Mouse (Mus musculus) CH12.LX (cell line): ENCODE data around the gene Clasrp. TPM values are rescaled to one million over a fixed set of nuclear protein-coding genes. Genes with fewer than 3 reads are reported as not detected.

ENCODE experiments used
- DNase-seq: peaks from one replicate; pipeline ENCODE4 v3.0.0-alpha.2; 2013; ENCODE audit errors: extremely low read depth
- H3K27ac ChIP-seq: 2 replicates; pipeline ENCODE4 v1.5.1; 2012; ENCODE audit warnings: low read depth, mild to moderate bottlenecking, control low read depth, moderate library complexity; ENCODE audit not compliant: insufficient read depth
- H3K27me3 ChIP-seq: replicated peaks from 2 replicates; pipeline ENCODE3; 2012; ENCODE audit warnings: inconsistent platforms
- H3K36me3 ChIP-seq, 2 experiments: replicated peaks in 1 of 2; 2 replicates each; pipeline versions ENCODE3 to v1.6.1; 2012; ENCODE audit warnings: inconsistent platforms in 1 of 2, low read length in 1 of 2, mild to moderate bottlenecking in 1 of 2, mixed read lengths in 1 of 2, moderate library complexity in 1 of 2; ENCODE audit not compliant: control insufficient read depth in 1 of 2, insufficient read depth in 1 of 2
- H3K4me1 ChIP-seq, 2 experiments: 2 replicates each; pipeline ENCODE4 v1.6.1; 2012; ENCODE audit warnings: inconsistent platforms in 1 of 2, moderate library complexity in 1 of 2; ENCODE audit not compliant: insufficient read depth in 2 of 2, control insufficient read depth in 1 of 2
- H3K4me2 ChIP-seq: 2 replicates; pipeline ENCODE4 v1.6.1; 2012; ENCODE audit warnings: low read depth, mild to moderate bottlenecking, control low read depth; ENCODE audit not compliant: poor library complexity, insufficient read depth, severe bottlenecking
- H3K4me3 ChIP-seq, 3 experiments: fragments of 150-350 bp in 1 of 3; sonication (generic) in 1 of 3; replicated peaks in 1 of 3; 2 replicates each; pipeline versions ENCODE3 to v1.5.1; 2011 to 2012; ENCODE audit warnings: low read depth in 2 of 3, low read length in 2 of 3, mild to moderate bottlenecking in 2 of 3, moderate library complexity in 2 of 3, control low read depth in 1 of 3, improper control_type of control experiment in 1 of 3, inconsistent platforms in 1 of 3, mixed read lengths in 1 of 3; ENCODE audit not compliant: poor library complexity in 1 of 3
- H3K79me2 ChIP-seq: replicated peaks from 2 replicates; pipeline ENCODE4 v1.6.1; 2012; ENCODE audit warnings: mild to moderate bottlenecking, moderate library complexity; ENCODE audit not compliant: control insufficient read depth, poor library complexity, insufficient read depth, severe bottlenecking; ENCODE audit errors: extremely low read depth
- H3K9ac ChIP-seq: 2 replicates; pipeline ENCODE4 v1.6.1; 2012; ENCODE audit warnings: low read depth, mild to moderate bottlenecking, control low read depth, moderate library complexity; ENCODE audit not compliant: insufficient read depth
- H3K9me3 ChIP-seq: replicated peaks from 2 replicates; pipeline ENCODE3; 2012; ENCODE audit warnings: low read length, inconsistent platforms, mixed read lengths
- BHLHE40 ChIP-seq: IDR thresholded peaks from 2 replicates; pipeline ENCODE4 v1.6.1; 2011; ENCODE audit warnings: mild to moderate bottlenecking, low read depth, low read length, improper control_type of control experiment
- CHD2 ChIP-seq: IDR thresholded peaks from 2 replicates; pipeline ENCODE4 v1.6.1; 2011; ENCODE audit warnings: low read length, improper control_type of control experiment
- CTCF ChIP-seq, 2 experiments: IDR thresholded peaks in 1 of 2; conservative IDR thresholded peaks in 1 of 2; 2 replicates each; pipeline ENCODE4 v1.5.1; 2011 to 2012; ENCODE audit warnings: low read depth in 2 of 2, low read length in 2 of 2, improper control_type of control experiment in 1 of 2, inconsistent platforms in 1 of 2, mild to moderate bottlenecking in 1 of 2, moderate library complexity in 1 of 2
- E2F4 ChIP-seq: IDR thresholded peaks from 2 replicates; pipeline ENCODE4 v1.6.1; 2011; ENCODE audit warnings: low read depth, low read length, improper control_type of control experiment; ENCODE audit not compliant: insufficient replicate concordance
- ELF1 ChIP-seq: IDR thresholded peaks from 2 replicates; pipeline ENCODE4 v1.6.1; 2014; ENCODE audit warnings: low read depth, mild to moderate bottlenecking, inconsistent platforms, low read length, improper control_type of control experiment
- EP300 ChIP-seq: IDR thresholded peaks from 2 replicates; pipeline ENCODE4 v1.6.1; 2011; ENCODE audit warnings: low read length, improper control_type of control experiment
- ETS1 ChIP-seq: conservative IDR thresholded peaks from 2 replicates; pipeline ENCODE4 v1.6.1; 2012; ENCODE audit warnings: low read depth, mild to moderate bottlenecking, inconsistent platforms, low read length, improper control_type of control experiment, moderate library complexity
- GABPA ChIP-seq: IDR thresholded peaks from 2 replicates; pipeline ENCODE4 v1.6.1; 2012; ENCODE audit warnings: low read depth, low read length, improper control_type of control experiment, inconsistent platforms; ENCODE audit not compliant: insufficient replicate concordance
- IRF4 ChIP-seq: IDR thresholded peaks from 2 replicates; pipeline ENCODE4 v1.6.1; 2014; ENCODE audit warnings: low read depth, mild to moderate bottlenecking, inconsistent platforms, low read length, improper control_type of control experiment
- JUN ChIP-seq: IDR thresholded peaks from 2 replicates; pipeline ENCODE4 v1.6.1; 2011; ENCODE audit warnings: low read depth, mild to moderate bottlenecking, low read length, improper control_type of control experiment, moderate library complexity; ENCODE audit not compliant: insufficient read depth
- KAT2A ChIP-seq: IDR thresholded peaks from 2 replicates; pipeline ENCODE4 v1.6.1; 2012; ENCODE audit warnings: low read length, improper control_type of control experiment, inconsistent platforms; ENCODE audit not compliant: insufficient replicate concordance
- MAFK ChIP-seq: IDR thresholded peaks from 2 replicates; pipeline ENCODE4 v1.6.1; 2011; ENCODE audit warnings: low read length, improper control_type of control experiment; ENCODE audit not compliant: insufficient replicate concordance
- MEF2A ChIP-seq: IDR thresholded peaks from 2 replicates; pipeline ENCODE4 v1.6.1; 2014; ENCODE audit warnings: low read depth, mild to moderate bottlenecking, inconsistent platforms, low read length, improper control_type of control experiment, borderline replicate concordance
- MYC ChIP-seq: IDR thresholded peaks from 2 replicates; pipeline ENCODE4 v1.6.1; 2011; ENCODE audit warnings: low read depth, mild to moderate bottlenecking, improper control_type of control experiment, low read length
- POLR2A ChIP-seq: IDR thresholded peaks from 2 replicates; pipeline ENCODE4 v1.6.1; 2011; ENCODE audit warnings: low read depth, mild to moderate bottlenecking, improper control_type of control experiment, low read length
- POLR2AphosphoS2 ChIP-seq: IDR thresholded peaks from 2 replicates; pipeline ENCODE4 v1.6.1; 2011; ENCODE audit warnings: low read depth, low read length, improper control_type of control experiment
- RAD21 ChIP-seq: IDR thresholded peaks from 2 replicates; pipeline ENCODE4 v1.6.1; 2011; ENCODE audit warnings: low read depth, mild to moderate bottlenecking, low read length, improper control_type of control experiment, moderate library complexity
- SIN3A ChIP-seq: IDR thresholded peaks from 2 replicates; pipeline ENCODE4 v1.6.1; 2012; ENCODE audit warnings: low read length, improper control_type of control experiment, inconsistent platforms
- SMC3 ChIP-seq: IDR thresholded peaks from 2 replicates; pipeline ENCODE4 v1.6.1; 2011; ENCODE audit warnings: low read depth, low read length, improper control_type of control experiment
- TBP ChIP-seq: conservative IDR thresholded peaks from 2 replicates; pipeline ENCODE4 v1.6.1; 2011; ENCODE audit warnings: low read depth, low read length, improper control_type of control experiment
- UBTF ChIP-seq: IDR thresholded peaks from 2 replicates; pipeline ENCODE4 v1.6.1; 2012; ENCODE audit warnings: low read depth, mild to moderate bottlenecking, inconsistent platforms, low read length, improper control_type of control experiment, moderate library complexity
- USF1 ChIP-seq: IDR thresholded peaks from 2 replicates; pipeline ENCODE4 v1.6.1; 2014; ENCODE audit warnings: low read depth, mild to moderate bottlenecking, inconsistent platforms, low read length, improper control_type of control experiment
- ZMIZ1 ChIP-seq: IDR thresholded peaks from 2 replicates; pipeline ENCODE4 v1.6.1; 2012; ENCODE audit warnings: low read depth, mild to moderate bottlenecking, inconsistent platforms, low read length, improper control_type of control experiment
- dilution Hi-C: fragments of 300-500 bp; cut with MboI; formaldehyde crosslinking; loops from 2 replicates; pipeline ENCODE4 v1.14.3; 2020; ENCODE audit warnings: low sequenced_read_pairs; ENCODE audit not compliant: extremely low pct_unique_long_range_greater_than_20kb, extremely low pct_ligation_motif_present
- in situ Hi-C: fragments of 300-500 bp; cut with MboI; formaldehyde crosslinking; loops from 3 replicates; pipeline ENCODE4 v1.14.3; 2019; ENCODE audit warnings: low sequenced_read_pairs, low pct_ligation_motif_present, low pct_unique_long_range_greater_than_20kb, mixed read lengths
- polyA plus RNA-seq: library from polyadenylated mRNA; unstranded; fragments of >175 nt; gene quantifications from 2 replicates; pipeline ENCODE4 v1.2.1, GENCODE M21; 2012; ENCODE audit warnings: low read depth; ENCODE audit not compliant: insufficient read length
- total RNA-seq, 2 experiments: library from RNA; depleted of rRNA; stranded (reverse); fragments of 300-350 nt in 1 of 2; fragments of >200 nt in 1 of 2; gene quantifications; 2 replicates each; pipeline ENCODE4 v1.2.3; 2012 to 2014

Gene Clasrp
- total and polyA plus RNA-seq, 3 experiments, result 14.5 to 59.4 (median 45.4) TPM

DNA sequence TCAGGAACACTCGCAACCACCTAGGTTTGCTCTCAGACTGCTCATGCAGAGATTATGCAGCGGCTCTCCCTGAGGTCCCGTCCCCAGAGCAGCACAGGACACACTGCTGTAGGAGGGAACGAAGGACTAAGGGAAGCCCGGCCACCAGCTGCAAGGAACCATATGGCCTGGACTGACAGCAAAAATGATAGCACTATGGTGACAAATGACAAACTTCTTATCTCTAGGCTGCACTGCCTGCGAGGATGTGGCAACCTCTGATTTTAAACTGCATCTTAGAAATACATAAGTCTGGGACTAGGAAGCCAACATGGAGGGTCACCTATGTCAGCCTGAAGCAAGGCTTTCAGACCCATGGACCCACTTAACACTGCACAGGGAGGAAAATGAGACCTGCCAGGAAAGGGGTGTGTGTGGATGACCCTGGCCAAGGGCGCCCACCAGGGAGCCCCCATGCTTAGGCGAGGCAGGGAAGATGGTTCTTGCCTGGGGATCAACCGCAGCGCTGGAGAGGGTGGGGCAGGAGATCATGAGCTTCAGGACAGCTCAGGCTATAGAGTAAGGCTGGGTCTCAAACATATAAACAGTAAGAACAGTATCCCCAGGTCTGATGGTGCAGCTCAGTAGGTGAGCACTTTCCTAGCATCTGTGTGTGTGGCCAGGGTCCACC is 11.1 kb downstream of the Clasrp start:
- no peak overlapping the region for H3K4me2 ChIP-seq
- H3K36me3 ChIP-seq, result peaks cover 84 to 94% of the 10 kb centered on the region in 2 experiments
- TF ChIP-seq POLR2AphosphoS2 (no peak), EP300 (no peak), POLR2A (no peak), MAFK (no peak), SIN3A (no peak), ELF1 (no peak), MEF2A (no peak), ETS1 (no peak), BHLHE40 (no peak), E2F4 (no peak), ZMIZ1 (no peak)
- H3K27me3 ChIP-seq, result no peaks in the 10 kb centered on the region
- H3K4me1 ChIP-seq, result peaks cover 0 to 18% of the 10 kb centered on the region in 2 experiments; a peak in 2 of 4 replicates
- in situ Hi-C loops (no loop called here), dilution Hi-C loops (no loop called here)
- DNase-seq, result no peak
- H3K9ac ChIP-seq, result no peak overlapping the region
- H3K9me3 ChIP-seq, result no peaks in the 10 kb centered on the region
- no peak overlapping the region for H3K4me3 ChIP-seq
- H3K79me2 ChIP-seq, result peaks cover 6% of the 10 kb centered on the region; the same call in 1 of the 2 replicates
- H3K27ac ChIP-seq, result no peak overlapping the region

DNA sequence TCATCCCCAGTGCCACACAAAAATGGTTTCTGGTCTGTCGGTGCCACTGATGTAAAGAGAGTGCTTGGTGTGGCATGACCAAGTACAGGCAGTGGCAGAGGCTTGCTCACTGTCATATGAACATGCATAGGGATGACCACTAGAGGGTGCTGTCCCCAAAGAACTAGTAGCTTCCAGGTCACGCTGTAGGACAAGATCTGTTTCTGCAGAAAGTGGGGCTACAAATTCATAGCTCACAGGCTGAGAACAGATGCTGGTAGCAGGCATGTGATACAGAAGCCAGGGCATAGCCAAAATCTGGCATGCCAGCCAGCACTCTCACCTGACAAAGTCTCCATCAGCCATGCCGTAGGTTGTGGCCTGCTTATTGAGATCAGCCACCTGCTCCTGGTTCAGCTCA is 14.4 kb downstream of the Clasrp start:
- Histone ChIP-seq H3K4me3 (no peak overlapping the region), H3K36me3 (peaks cover 92 to 99% of the 10 kb centered on the region in 2 experiments), H3K4me2 (no peak overlapping the region), H3K27ac (0 out of 2 replicates have a peak overlapping the region, but pooled peaks have one; percentile 14), H3K27me3 (no peaks in the 10 kb centered on the region), H3K9me3 (no peaks in the 10 kb centered on the region), H3K9ac (no peak overlapping the region), H3K79me2 (no peaks in the 10 kb centered on the region), H3K4me1 (peaks cover 0 to 15% of the 10 kb centered on the region in 2 experiments; a peak in 2 of 4 replicates)
- DNase-seq, result peak; percentile 89
- dilution Hi-C loops (no loop called here), in situ Hi-C loops (no loop called here)
- TF ChIP-seq CHD2, result no peak
- TF ChIP-seq CTCF (conservative IDR thresholded peaks at IDR 0.05 in 1 of 2, IDR thresholded peaks at IDR 0.05 in 1 of 2; ENCODE audit: low read depth in 2 of 2, low read length in 2 of 2), result peak; percentile 84 to 86
- peak; percentile 63 for TF ChIP-seq SMC3
- TF ChIP-seq RAD21, result peak; percentile 75

DNA sequence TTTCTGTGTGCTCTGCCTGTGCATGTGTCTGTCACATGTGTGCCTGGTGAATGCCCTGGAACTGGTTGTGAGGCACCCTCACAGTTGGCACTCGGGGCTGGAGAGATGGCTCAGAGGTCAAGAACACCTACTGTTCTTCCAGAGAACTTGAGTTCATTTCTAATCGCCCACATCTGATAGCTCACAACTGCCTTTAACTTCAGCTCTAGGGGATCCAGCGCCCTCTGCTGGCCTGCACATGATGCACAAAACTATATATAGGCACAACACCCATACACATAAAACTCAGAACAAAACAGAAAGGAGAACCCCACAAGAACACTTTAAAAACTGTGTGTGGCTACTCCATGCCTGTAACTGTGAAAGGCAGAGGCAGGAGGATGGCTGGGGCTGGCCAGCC is 15.1 kb downstream of the Clasrp start:
- Histone ChIP-seq H3K9ac (no peak overlapping the region), H3K9me3 (no peaks in the 10 kb centered on the region), H3K79me2 (no peaks in the 10 kb centered on the region), H3K4me3 (no peak overlapping the region), H3K4me2 (no peak overlapping the region), H3K27ac (no peak overlapping the region), H3K36me3 (peaks cover 94 to 100% of the 10 kb centered on the region in 2 experiments), H3K27me3 (no peaks in the 10 kb centered on the region), H3K4me1 (peaks cover 0 to 15% of the 10 kb centered on the region in 2 experiments; a peak in 2 of 4 replicates)
- peak; percentile 75 for DNase-seq
- dilution Hi-C loops, result no loop called here
- in situ Hi-C loops, result no loop called here
- TF ChIP-seq MAFK (no peak), USF1 (no peak), ZMIZ1 (no peak), JUN (no peak), CTCF (conservative IDR thresholded peaks at IDR 0.05 in 1 of 2, IDR thresholded peaks at IDR 0.05 in 1 of 2; ENCODE audit: low read depth in 2 of 2, low read length in 2 of 2) (peak in 1 of 2 experiments; percentile 81; a peak in 3 of 4 replicates), MYC (peak; percentile 56; the same call in 1 of the 2 replicates), UBTF (no peak), E2F4 (no peak), KAT2A (no peak), EP300 (no peak), IRF4 (0 out of 2 replicates have a peak, but pooled peaks have one; percentile 33), CHD2 (no peak), SIN3A (no peak), POLR2AphosphoS2 (no peak), TBP (no peak), ELF1 (no peak), SMC3 (peak; percentile 71), GABPA (no peak)
